Mouse (Mus musculus): Measurements from ENCODE around the gene Glis3. TPM values are rescaled to one million over a fixed set of nuclear protein-coding genes. Genes with fewer than 3 reads are reported as not detected.

The Glis3 gene
- polyA plus RNA-seq, 2 experiments from 2014 or later = 0.05 to 0.33 TPM

- no peak for ATAC-seq
Observed at GRCm38 (mm10) chr19:28579724-28580375, 100.0 kb downstream of the Glis3 start.

GRCm38 (mm10) chr19:28577023-28577422, 102.9 kb downstream of the Glis3 start:
- ATAC-seq = no peak

DNA sequence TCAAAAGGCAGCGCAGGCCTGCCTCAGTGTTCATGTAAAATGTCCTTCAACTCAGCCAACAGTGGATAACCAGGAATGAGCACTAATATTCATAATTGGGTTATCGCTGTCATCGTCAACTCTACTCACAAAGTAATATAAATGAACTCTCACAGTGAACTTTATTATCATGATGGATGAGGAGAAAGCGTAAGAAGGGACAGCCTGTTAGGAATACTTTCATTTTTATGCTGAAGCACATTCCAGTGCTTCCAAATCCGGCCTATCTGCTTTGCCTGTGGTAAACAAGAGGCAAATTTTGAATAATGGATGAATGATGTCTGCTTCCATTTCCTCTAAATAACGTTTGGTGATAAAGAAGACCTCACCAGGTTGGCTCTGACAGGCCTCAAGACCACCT, 103.3 kb downstream of the Glis3 start:
- no peak for ATAC-seq

DNA sequence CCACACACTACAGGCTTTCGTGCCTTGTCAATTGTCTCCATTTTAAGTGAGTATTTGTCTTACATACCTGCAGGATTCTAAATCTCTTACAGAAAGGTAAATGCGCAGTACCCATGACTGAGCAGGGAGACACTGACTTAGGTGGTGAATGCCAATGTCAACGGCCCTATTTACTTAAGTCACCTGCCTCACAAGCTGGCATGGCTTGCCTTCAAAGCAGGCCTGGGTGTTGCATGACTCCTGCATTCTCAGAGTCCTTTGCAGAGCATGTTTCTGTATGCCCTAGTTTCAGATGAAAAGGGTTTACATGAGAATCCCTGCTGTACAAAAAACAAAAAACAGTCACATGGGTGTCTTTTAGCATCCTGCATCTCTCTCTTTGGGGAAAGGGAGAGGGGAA, 106.2 kb downstream of the Glis3 start:
- no peak for ATAC-seq

GRCm38 (mm10) chr19:28569856-28570255, 110.0 kb downstream of the Glis3 start:
- ATAC-seq = no peak

- ATAC-seq = no peak
Observed at GRCm38 (mm10) chr19:28567100-28567499, 112.8 kb downstream of the Glis3 start.

DNA sequence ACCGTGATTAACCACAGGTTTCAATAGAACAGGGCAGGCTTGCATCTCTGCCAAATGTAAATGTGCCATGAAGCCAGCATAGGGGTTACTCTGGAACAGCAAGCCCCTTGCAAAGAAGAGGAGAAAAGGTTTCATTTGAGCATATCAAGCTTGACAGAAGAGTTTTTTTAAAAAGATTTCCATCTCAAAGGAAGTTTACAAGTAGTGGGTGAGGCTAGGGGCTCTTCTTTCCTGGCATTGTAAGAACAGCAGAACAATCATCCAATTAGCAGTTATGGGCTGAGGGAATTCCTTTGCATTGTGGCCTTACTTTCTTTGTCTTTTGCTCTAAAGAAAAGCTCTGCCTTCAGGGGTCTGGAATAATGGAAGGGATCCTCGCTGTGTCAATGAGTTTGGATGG, 113.3 kb downstream of the Glis3 start:
- no peak for ATAC-seq

DNA sequence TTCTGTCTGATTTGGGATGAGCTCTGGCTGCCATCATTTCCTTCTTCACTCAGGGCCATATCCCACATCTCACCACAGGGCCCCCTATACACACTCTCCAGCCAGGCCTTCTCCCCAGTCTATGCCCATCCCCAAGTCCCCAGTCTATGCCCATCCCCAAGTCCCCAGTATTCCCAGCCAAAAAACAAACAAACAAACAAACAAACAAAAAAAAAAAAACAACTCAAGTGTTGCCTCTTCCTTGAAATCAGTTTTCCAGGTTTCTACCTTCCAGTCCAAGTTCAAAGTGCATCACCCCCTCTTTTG, 118.2 kb downstream of the Glis3 start:
- ATAC-seq = no peak

DNA sequence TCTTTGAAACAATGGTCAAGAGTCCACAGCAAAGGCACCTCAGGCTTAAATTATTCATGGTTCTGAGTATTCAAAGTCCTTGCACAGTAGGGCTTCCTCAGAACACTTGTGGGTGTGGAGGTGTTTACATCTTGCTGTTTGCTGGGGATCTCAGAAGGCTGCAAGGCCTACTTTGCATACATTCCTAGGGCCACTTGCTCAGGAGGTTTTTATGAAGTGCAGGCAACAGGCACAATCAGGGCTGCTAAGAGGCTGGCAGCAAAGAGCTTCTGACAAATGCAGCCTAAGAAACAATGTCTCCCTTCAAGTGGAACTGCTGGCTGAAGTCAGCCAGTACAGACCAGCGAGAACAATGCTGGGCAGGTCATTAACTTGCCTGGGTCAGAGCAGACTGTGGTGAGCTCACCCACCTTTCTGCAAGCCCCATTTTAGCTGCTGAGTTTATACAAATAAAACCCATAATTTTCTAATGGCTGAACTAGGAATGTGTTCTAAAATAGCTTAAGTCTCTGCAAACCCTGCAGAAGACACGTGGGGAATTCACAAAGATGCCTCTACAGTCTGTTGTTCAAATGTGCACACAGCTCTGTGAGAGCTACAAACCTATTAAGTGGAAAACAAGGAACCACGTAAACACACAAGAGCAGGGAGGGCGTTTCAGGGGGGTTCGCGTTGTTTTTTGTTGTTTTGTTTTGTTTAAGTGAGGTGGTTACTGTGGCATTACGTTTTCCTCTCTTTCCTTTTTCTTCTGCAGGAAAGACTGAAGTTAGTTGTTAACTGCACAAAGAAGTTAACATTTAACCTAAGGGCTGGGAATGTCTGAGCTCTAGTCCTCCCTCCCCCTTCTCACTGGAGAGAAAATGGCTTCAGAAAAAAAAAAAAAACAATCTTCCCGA, 118.8 kb downstream of the Glis3 start:
- no peak for ATAC-seq

DNA sequence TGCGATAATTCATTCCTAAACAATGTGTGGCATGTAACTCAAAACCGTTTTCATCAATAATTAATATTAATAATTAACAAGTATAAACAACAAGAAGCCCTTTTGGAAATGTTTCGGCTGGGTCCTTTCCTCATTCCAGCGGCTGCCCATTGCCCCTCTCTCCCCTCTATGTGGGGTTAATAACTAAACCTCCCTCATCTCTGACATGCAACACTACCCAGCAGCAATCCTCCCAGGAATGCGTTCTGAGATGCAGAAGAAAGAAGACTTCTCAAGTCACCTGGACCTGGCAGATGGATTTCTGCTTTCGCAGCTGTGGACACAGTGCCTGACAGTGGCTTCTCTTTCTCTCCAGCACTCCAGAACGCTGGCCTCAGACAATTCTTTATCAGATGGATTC, 120.0 kb downstream of the Glis3 start:
- no peak for ATAC-seq

- ATAC-seq = no peak
Observed at GRCm38 (mm10) chr19:28559400-28559799, 120.5 kb downstream of the Glis3 start.

DNA sequence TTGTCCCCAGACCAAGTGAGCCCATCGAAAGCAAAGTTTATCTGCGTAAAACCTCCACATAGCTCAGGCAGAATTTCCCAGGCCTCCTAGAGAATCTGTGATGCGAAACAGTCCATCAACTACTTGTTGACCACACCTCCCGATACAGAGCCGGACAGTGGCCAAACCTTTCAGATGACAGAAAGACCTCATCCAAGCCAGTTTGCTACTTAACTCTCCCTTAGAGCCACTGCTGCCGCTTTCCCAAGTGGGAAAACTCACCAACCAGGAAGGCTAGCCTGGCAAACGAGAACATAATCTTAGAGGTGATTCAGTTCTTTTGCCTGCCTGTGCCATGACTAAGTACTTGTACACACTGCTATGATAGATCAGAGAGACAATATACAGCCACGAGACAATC, 121.2 kb downstream of the Glis3 start:
- no peak for ATAC-seq

- ATAC-seq = no peak
Observed at GRCm38 (mm10) chr19:28557559-28558328, 122.1 kb downstream of the Glis3 start.

- ATAC-seq = no peak
Observed at GRCm38 (mm10) chr19:28555181-28555929, 124.5 kb downstream of the Glis3 start.

DNA sequence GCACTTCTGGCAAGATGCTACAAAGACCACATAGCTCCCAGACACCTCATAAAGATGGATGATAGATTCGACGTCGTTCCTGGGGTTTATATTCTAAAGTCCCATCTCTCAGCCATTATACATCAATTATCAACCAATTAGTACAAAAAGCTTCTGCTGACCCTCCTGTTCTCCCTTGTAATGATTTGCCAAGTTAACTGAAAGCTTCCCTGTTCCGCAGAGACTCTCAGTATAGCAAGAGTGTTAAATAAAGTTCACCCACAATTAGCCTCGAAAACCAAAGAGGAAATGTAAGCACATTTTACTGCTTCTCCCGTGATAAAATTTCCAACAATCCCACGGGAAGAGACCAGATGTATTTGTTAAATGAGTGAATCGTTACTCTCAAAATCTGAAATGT, 129.3 kb downstream of the Glis3 start:
- ATAC-seq = no peak

DNA sequence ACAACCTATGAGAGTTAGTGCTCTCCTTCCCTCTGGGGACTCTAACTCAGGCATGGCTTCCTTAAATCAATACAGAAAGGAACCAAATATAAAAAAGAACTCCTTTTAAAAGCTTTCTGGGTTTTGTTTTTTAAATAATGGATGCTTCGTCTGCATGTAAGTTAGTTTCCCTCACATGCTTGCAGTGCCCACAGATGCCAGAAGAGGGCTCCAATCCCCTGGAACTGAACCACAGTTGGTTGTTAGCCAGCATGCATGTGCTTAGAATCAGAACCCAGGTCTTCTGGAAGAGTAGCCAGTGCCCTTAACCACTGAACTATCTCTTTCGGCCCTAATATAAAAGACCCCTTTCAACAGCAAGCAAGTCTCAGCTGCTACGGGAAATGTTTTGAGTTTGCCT, 132.9 kb downstream of the Glis3 start:
- no peak for ATAC-seq

DNA sequence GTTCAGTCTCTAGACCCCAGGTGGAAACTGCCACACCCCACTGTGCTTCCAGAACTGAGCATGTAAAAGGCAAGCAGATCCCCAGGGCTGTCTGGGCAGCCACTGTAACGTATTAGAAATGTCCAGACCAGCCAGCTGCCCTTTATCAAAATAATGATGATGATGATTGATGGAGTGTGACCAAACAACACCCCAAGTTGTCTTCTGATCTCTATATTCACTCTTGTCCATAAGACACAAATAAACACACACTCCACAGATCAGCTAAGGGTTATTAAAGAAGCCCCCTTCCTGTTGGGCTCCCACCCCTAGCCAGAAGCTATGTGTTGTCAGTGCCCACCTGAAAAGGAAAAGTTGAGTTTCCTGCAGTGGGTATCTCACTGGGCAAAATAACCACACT, 134.4 kb downstream of the Glis3 start:
- no peak for ATAC-seq

- ATAC-seq = no peak
Observed at GRCm38 (mm10) chr19:28538813-28539212, 141.1 kb downstream of the Glis3 start.

GRCm38 (mm10) chr19:28534964-28535363, 144.9 kb downstream of the Glis3 start:
- ATAC-seq = no peak

DNA sequence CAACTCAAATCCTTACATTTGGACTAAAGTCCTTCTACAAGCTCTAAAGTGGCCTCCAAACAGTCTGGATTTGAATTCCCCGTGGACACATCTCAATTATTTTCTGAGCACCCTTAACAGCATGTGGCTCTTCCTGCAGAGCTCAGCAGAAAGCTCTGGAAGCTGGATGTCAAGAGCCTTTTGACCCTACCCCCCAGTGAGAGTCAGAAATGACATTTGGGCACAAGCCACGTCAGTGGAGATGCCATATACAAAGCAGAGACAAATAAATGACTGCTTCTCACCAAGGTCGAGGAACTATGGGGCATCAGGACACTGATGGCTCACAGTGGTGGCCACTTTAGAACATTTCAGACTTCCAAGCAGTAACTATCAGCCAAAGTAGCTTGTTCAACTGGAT, 146.3 kb downstream of the Glis3 start:
- no peak for ATAC-seq

DNA sequence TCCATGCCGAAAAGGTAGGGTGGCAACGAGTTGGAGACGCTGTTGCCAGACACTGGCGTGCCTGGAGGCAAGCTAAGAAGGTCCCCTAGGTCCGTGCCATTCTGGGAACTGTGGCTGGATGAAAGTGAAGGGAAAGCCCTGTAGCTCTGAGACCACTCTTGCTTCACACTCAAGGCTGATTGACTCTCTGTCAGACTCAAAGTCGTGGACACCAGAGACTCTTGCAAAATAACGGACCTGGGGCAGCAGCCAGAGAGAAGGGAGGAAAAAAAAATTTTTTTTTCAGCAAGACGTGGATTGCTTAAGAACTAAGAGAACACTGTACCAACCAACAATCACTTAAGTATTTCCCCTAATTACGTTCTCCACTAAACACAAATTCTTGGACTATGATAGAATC, 148.1 kb downstream of the Glis3 start:
- ATAC-seq = no peak

DNA sequence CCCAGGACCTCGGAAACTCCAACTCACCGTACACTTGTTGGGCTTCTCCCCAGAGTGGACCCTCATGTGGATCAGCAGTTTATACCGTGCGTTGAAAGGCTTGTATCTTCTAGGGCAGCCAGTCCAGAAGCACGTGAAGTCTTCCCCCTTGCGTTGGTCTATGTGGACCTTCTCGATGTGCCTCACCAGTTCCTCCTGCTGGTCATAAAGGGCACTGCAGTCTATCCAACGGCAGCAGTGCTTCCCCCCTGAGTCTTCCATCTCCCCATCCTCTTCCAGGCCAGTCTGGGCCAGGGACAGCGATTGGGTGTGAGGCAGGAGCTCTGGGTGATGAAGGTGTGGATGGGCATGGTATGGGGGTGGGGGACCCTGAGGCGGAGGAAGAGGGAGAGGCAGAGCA, 149.0 kb downstream of the Glis3 start:
- ATAC-seq = no peak

DNA sequence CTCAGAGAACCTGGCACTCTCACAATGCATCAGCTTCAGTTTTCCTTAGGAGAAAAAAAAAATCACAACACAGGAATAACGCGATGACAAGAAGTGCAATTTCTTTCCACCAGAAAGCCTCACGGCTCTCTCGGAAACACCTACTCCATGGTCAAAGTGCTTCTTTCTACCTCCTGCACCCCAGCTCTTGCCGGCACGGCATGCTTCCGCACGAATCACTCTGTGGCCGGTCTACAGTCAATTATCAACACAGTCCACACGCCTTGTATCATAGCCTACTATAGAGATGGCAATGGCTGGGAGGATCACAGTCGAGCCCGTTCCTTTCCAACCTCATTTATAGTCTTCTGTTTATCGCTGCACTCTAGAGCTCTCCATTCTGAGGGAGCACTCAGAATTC, 150.9 kb downstream of the Glis3 start:
- ATAC-seq = no peak

Measured in CD4-positive, CD25-positive, alpha-beta regulatory T cell, adult 4 months (primary cell).